Mouse (Mus musculus) kidney, postnatal 0 days (tissue): Measurements from ENCODE around the gene Ppp2r2c. TPM values are rescaled to one million over a fixed set of nuclear protein-coding genes. Genes with fewer than 3 reads are reported as not detected.

Source experiments
- ATAC-seq: fragments of 200-750 bp; cut with Nextera tagmentation; replicated peaks from 2 replicates; pipeline ENCODE4 v1.8.0; 2017; ENCODE audit warnings: low read depth, moderate number of reproducible peaks, moderate TSS enrichment, moderate library complexity; ENCODE audit not compliant: low FRiP score
- DNase-seq: peaks from one replicate; pipeline ENCODE4 v3.0.0-alpha.2; 2016; ENCODE audit warnings: low spot score
- H3K27ac ChIP-seq: fragments of 300-500 bp; sonication (generic); 2 replicates; pipeline ENCODE4 v1.5.1; 2014; ENCODE audit warnings: mild to moderate bottlenecking
- H3K27me3 ChIP-seq: fragments of 300-500 bp; sonication (generic); 2 replicates; pipeline ENCODE4 v1.6.1; 2014; ENCODE audit warnings: low read length, mixed read lengths; ENCODE audit not compliant: insufficient read depth
- H3K36me3 ChIP-seq: fragments of 300-500 bp; sonication (generic); 2 replicates; pipeline ENCODE4 v1.6.1; 2014; ENCODE audit warnings: low read length, mixed read lengths; ENCODE audit not compliant: insufficient read depth
- H3K4me1 ChIP-seq: fragments of 300-500 bp; sonication (generic); replicated peaks from 2 replicates; pipeline ENCODE4 v1.6.1; 2014; ENCODE audit warnings: antibody characterized with exemption, low read length, mixed read lengths; ENCODE audit not compliant: insufficient read depth
- H3K4me2 ChIP-seq: fragments of 300-500 bp; sonication (generic); 2 replicates; pipeline ENCODE4 v1.6.1; 2014; ENCODE audit warnings: mild to moderate bottlenecking, low read length, moderate library complexity, mixed read lengths
- H3K4me3 ChIP-seq: fragments of 300-500 bp; sonication (generic); replicated peaks from 2 replicates; pipeline ENCODE4 v1.5.1; 2014; ENCODE audit warnings: low read depth, low read length
- H3K9ac ChIP-seq: fragments of 300-500 bp; sonication (generic); 2 replicates; pipeline ENCODE4 v1.6.1; 2014; ENCODE audit warnings: low read depth, low read length
- H3K9me3 ChIP-seq: fragments of 300-500 bp; sonication (generic); replicated peaks from 2 replicates; pipeline ENCODE4 v1.6.1; 2016; ENCODE audit warnings: low read length, inconsistent platforms, mixed read lengths
- CTCF ChIP-seq: IDR thresholded peaks from 2 replicates; pipeline ENCODE4 v1.5.1; 2016; ENCODE audit warnings: antibody characterized with exemption, low read depth, mild to moderate bottlenecking, moderate library complexity
- WGBS: fragments of 180-500 bp; shearing (Covaris S2); extraction: QIAGEN DNeasy Blood & Tissue Kit; methylation state at CpG from one replicate; pipeline ENCODE4 v1.1.7; 2014; 5-methylcytosine and 5-hydroxymethylcytosine counted together
- polyA plus RNA-seq: library from polyadenylated mRNA; unstranded; fragments of >200 nt; fragmentation: Nextera tagmentation; extraction: Ambion mirVana; gene quantifications from 2 replicates; pipeline ENCODE4 v1.2.1, GENCODE M21; 2015

Ppp2r2c gene
- polyA plus RNA-seq, 1 experiment from 2014 or later: 0.11 TPM

- Histone ChIP-seq H3K4me3 (no peak overlapping the region), H3K36me3 (no peaks in the 10 kb centered on the region), H3K4me2 (no peak overlapping the region), H3K27me3 (no peaks in the 10 kb centered on the region), H3K9me3 (no peaks in the 10 kb centered on the region), H3K9ac (no peak overlapping the region), H3K27ac (no peak overlapping the region), H3K4me1 (no peaks in the 10 kb centered on the region)
- TF ChIP-seq CTCF: no peak
- WGBS: 73% methylated on average over 5 of the region's 5 CpGs
- no peak for DNase-seq
- ATAC-seq: no peak
These were observed 31.1 kb downstream of the Ppp2r2c start for GRCm38 (mm10) chr5:36899392-36899791.

GRCm38 (mm10) chr5:36900189-36900619, 31.9 kb downstream of the Ppp2r2c start:
- Histone ChIP-seq H3K9me3 (no peaks in the 10 kb centered on the region), H3K4me3 (no peak overlapping the region), H3K27me3 (no peaks in the 10 kb centered on the region), H3K9ac (no peak overlapping the region), H3K4me2 (no peak overlapping the region), H3K4me1 (no peaks in the 10 kb centered on the region), H3K36me3 (no peaks in the 10 kb centered on the region), H3K27ac (no peak overlapping the region)
- WGBS: 45% methylated on average over 6 of the region's 6 CpGs
- no peak for DNase-seq
- ATAC-seq: no peak
- TF ChIP-seq CTCF: no peak

- no peak for TF ChIP-seq CTCF
- no peak overlapping the region for H3K27ac ChIP-seq
- no peaks in the 10 kb centered on the region for H3K27me3 ChIP-seq
- no peak overlapping the region for H3K9ac ChIP-seq
- DNase-seq (no peak), ATAC-seq (no peak)
- H3K4me2 ChIP-seq: no peak overlapping the region
- no peaks in the 10 kb centered on the region for H3K4me1 ChIP-seq
- WGBS: 62% methylated on average over 2 of the region's 2 CpGs
- no peak overlapping the region for H3K4me3 ChIP-seq
- H3K36me3 ChIP-seq: no peaks in the 10 kb centered on the region
- no peaks in the 10 kb centered on the region for H3K9me3 ChIP-seq
These were observed 34.5 kb downstream of the Ppp2r2c start for GRCm38 (mm10) chr5:36902807-36903206.

- Histone ChIP-seq H3K4me3 (no peak overlapping the region), H3K4me1 (no peaks in the 10 kb centered on the region), H3K27ac (no peak overlapping the region), H3K36me3 (no peaks in the 10 kb centered on the region), H3K9me3 (no peaks in the 10 kb centered on the region), H3K27me3 (no peaks in the 10 kb centered on the region), H3K9ac (no peak overlapping the region), H3K4me2 (no peak overlapping the region)
- no peak for TF ChIP-seq CTCF
- DNase-seq (no peak), ATAC-seq (no peak)
- WGBS: 87% methylated on average over 2 of the region's 2 CpGs
These were observed 35.8 kb downstream of the Ppp2r2c start for GRCm38 (mm10) chr5:36904131-36904530.

GRCm38 (mm10) chr5:36904703-36905102, 36.4 kb downstream of the Ppp2r2c start:
- Histone ChIP-seq H3K9me3 (no peaks in the 10 kb centered on the region), H3K4me1 (no peaks in the 10 kb centered on the region), H3K4me2 (no peak overlapping the region), H3K27ac (no peak overlapping the region), H3K36me3 (no peaks in the 10 kb centered on the region), H3K9ac (no peak overlapping the region), H3K4me3 (no peak overlapping the region), H3K27me3 (no peaks in the 10 kb centered on the region)
- no peak for TF ChIP-seq CTCF
- WGBS: 80% methylated on average over 9 of the region's 9 CpGs
- DNase-seq (no peak), ATAC-seq (no peak)

GRCm38 (mm10) chr5:36905216-36905615, 36.9 kb downstream of the Ppp2r2c start:
- WGBS: 73% methylated on average over 8 of the region's 8 CpGs
- no peaks in the 10 kb centered on the region for H3K27me3 ChIP-seq
- H3K4me2 ChIP-seq: no peak overlapping the region
- no peaks in the 10 kb centered on the region for H3K4me1 ChIP-seq
- no peak overlapping the region for H3K27ac ChIP-seq
- no peaks in the 10 kb centered on the region for H3K36me3 ChIP-seq
- no peak overlapping the region for H3K4me3 ChIP-seq
- H3K9me3 ChIP-seq: no peaks in the 10 kb centered on the region
- H3K9ac ChIP-seq: no peak overlapping the region
- ATAC-seq (no peak), DNase-seq (no peak)
- no peak for TF ChIP-seq CTCF

- 4% methylated on average over 10 of the region's 10 CpGs for WGBS
These were observed 39.4 kb downstream of the Ppp2r2c start for GRCm38 (mm10) chr5:36907695-36908094.

More at GRCm38 (mm10) chr5:36907695-36908094, 39.4 kb downstream of the Ppp2r2c start:
- Histone ChIP-seq H3K9me3 (no peaks in the 10 kb centered on the region), H3K27ac (no peak overlapping the region), H3K4me1 (no peaks in the 10 kb centered on the region), H3K4me3 (no peak overlapping the region), H3K27me3 (no peaks in the 10 kb centered on the region), H3K4me2 (no peak overlapping the region), H3K36me3 (no peaks in the 10 kb centered on the region), H3K9ac (no peak overlapping the region)
- TF ChIP-seq CTCF: no peak
- ATAC-seq (no peak), DNase-seq (no peak)
